Mouse (Mus musculus) megakaryocyte, embryonic 14.5 days (primary cell): Measurements from ENCODE around the gene Olfr804.

ENCODE experiments used
- FLI1 ChIP-seq: IDR thresholded peaks from 2 replicates; pipeline ENCODE4 v1.6.1; 2012; ENCODE audit warnings: low read length, inconsistent platforms, mixed read lengths
- GATA1 ChIP-seq: IDR thresholded peaks from 3 replicates; pipeline ENCODE4 v1.6.1; 2012; ENCODE audit warnings: mixed read lengths, low read length, inconsistent platforms, borderline replicate concordance

DNA sequence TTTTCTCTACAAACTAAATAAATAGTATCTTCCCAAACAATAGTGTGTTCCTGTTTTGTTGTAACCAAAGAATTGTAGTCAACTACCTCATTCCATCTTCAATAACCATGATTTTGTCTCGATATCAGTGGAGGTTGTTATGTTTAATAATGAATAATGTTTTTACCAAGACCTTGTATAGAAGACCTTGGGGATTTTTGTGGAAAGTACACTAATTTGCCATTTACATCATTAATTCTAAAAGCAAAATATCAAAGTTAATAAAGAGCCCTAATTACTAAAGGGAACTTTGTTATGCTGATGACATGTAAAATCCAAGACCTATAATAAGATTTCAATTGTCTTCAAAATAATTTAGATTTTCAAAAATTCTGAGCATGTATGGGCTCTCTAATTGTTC, 54.7 kb downstream of the Olfr804 start, which contains the start of gene Olfr807:
- TF ChIP-seq GATA1 (no peak), FLI1 (no peak)
